Mouse (Mus musculus): ENCODE data around the gene Nrarp. TPM values are rescaled to one million over a fixed set of nuclear protein-coding genes. Genes with fewer than 3 reads are reported as not detected.

Nrarp gene
- polyA plus RNA-seq (2016; fragmentation: Nextera tagmentation; extraction: Ambion mirVana), result 70.9 and 76.4 TPM in 2 replicates

GRCm38 (mm10) chr2:25180478-25180903 is at the start of gene Nrarp:
Gene Nrarp, plus strand, starts transcription at chr2:25180758.
- ATAC-seq (ENCODE audit: low FRiP score), result peak; percentile 87
- WGBS, result under 1% methylated on average over 35 of the region's 35 CpGs
- peaks cover 4% of the 10 kb centered on the region; the same call in 1 of the 2 replicates for H3K27me3 ChIP-seq

GRCm38 (mm10) chr2:25131601-25132000 is 49.0 kb upstream of the Nrarp start:
- no peak for ATAC-seq (ENCODE audit: low FRiP score)
- H3K4me2 ChIP-seq (replicated peaks), result no peak overlapping the region
- no peak overlapping the region for H3K27ac ChIP-seq
- H3K4me1 ChIP-seq, result peaks cover 37% of the 10 kb centered on the region
- no peak overlapping the region for H3K4me3 ChIP-seq
- H3K9ac ChIP-seq, result no peak overlapping the region
- 82% methylated on average over 9 of the region's 9 CpGs for WGBS
- no peaks in the 10 kb centered on the region for H3K9me3 ChIP-seq (replicated peaks)
- H3K27me3 ChIP-seq, result no peaks in the 10 kb centered on the region
- no peaks in the 10 kb centered on the region for H3K36me3 ChIP-seq

More at GRCm38 (mm10) chr2:25180478-25180903, at the start of gene Nrarp:
- Histone ChIP-seq H3K4me1 (peaks cover 77% of the 10 kb centered on the region), H3K4me3 (peak within 1 kb of the TSS; percentile 74), H3K4me2 (replicated peaks) (peak within 1 kb of the TSS; percentile 73), H3K9ac (peak within 1 kb of the TSS; percentile 79), H3K9me3 (replicated peaks) (no peaks in the 10 kb centered on the region), H3K36me3 (no peaks in the 10 kb centered on the region), H3K27ac (peak within 1 kb of the TSS; percentile 91)

- Histone ChIP-seq H3K27me3 (no peaks in the 10 kb centered on the region), H3K4me1 (no peaks in the 10 kb centered on the region), H3K9ac (no peak overlapping the region), H3K9me3 (replicated peaks) (no peaks in the 10 kb centered on the region), H3K4me3 (no peak overlapping the region), H3K27ac (no peak overlapping the region), H3K4me2 (replicated peaks) (no peak overlapping the region), H3K36me3 (no peaks in the 10 kb centered on the region)
- ATAC-seq (ENCODE audit: low FRiP score), result no peak
- 75% methylated on average over 6 of the region's 6 CpGs for WGBS
These were observed 42.7 kb upstream of the Nrarp start for GRCm38 (mm10) chr2:25137832-25138231.

- 76% methylated on average over 4 of the region's 4 CpGs for WGBS
- Histone ChIP-seq H3K9ac (no peak overlapping the region), H3K27ac (no peak overlapping the region), H3K4me3 (no peak overlapping the region), H3K4me1 (no peaks in the 10 kb centered on the region), H3K36me3 (no peaks in the 10 kb centered on the region), H3K9me3 (replicated peaks) (no peaks in the 10 kb centered on the region), H3K27me3 (no peaks in the 10 kb centered on the region), H3K4me2 (replicated peaks) (no peak overlapping the region)
- ATAC-seq (ENCODE audit: low FRiP score), result no peak
These were observed 39.4 kb upstream of the Nrarp start for GRCm38 (mm10) chr2:25141185-25141584.

GRCm38 (mm10) chr2:25141921-25142320 is 38.6 kb upstream of the Nrarp start:
- Histone ChIP-seq H3K27ac (no peak overlapping the region), H3K4me3 (no peak overlapping the region)
- 85% methylated on average over 5 of the region's 5 CpGs for WGBS

GRCm38 (mm10) chr2:25145346-25145745 is 35.2 kb upstream of the Nrarp start:
- no peak overlapping the region for H3K4me2 ChIP-seq (replicated peaks)
- H3K4me1 ChIP-seq, result no peaks in the 10 kb centered on the region
- H3K27ac ChIP-seq, result no peak overlapping the region
- 86% methylated on average over 6 of the region's 6 CpGs for WGBS
- H3K27me3 ChIP-seq, result no peaks in the 10 kb centered on the region
- no peaks in the 10 kb centered on the region for H3K9me3 ChIP-seq (replicated peaks)
- no peaks in the 10 kb centered on the region for H3K36me3 ChIP-seq
- no peak overlapping the region for H3K9ac ChIP-seq
- no peak for ATAC-seq (ENCODE audit: low FRiP score)
- H3K4me3 ChIP-seq, result no peak overlapping the region

More at GRCm38 (mm10) chr2:25141921-25142320, 38.6 kb upstream of the Nrarp start:
- no peak overlapping the region for H3K4me2 ChIP-seq (replicated peaks)
- H3K9me3 ChIP-seq (replicated peaks), result no peaks in the 10 kb centered on the region
- H3K4me1 ChIP-seq, result no peaks in the 10 kb centered on the region
- no peak for ATAC-seq (ENCODE audit: low FRiP score)
- no peaks in the 10 kb centered on the region for H3K27me3 ChIP-seq
- no peak overlapping the region for H3K9ac ChIP-seq
- H3K36me3 ChIP-seq, result no peaks in the 10 kb centered on the region

GRCm38 (mm10) chr2:25147398-25147797 is 33.2 kb upstream of the Nrarp start:
- H3K27ac ChIP-seq, result no peak overlapping the region
- H3K9me3 ChIP-seq (replicated peaks), result no peaks in the 10 kb centered on the region
- H3K36me3 ChIP-seq, result no peaks in the 10 kb centered on the region
- no peak for ATAC-seq (ENCODE audit: low FRiP score)
- H3K4me3 ChIP-seq, result no peak overlapping the region
- 82% methylated on average over 5 of the region's 5 CpGs for whole genome bisulfite sequencing
- H3K27me3 ChIP-seq, result no peaks in the 10 kb centered on the region
- no peak overlapping the region for H3K4me2 ChIP-seq (replicated peaks)
- H3K4me1 ChIP-seq, result no peaks in the 10 kb centered on the region
- no peak overlapping the region for H3K9ac ChIP-seq

GRCm38 (mm10) chr2:25147892-25148291 is 32.7 kb upstream of the Nrarp start:
- 80% methylated on average over 5 of the region's 5 CpGs for WGBS
- H3K4me3 ChIP-seq, result no peak overlapping the region

GRCm38 (mm10) chr2:25149643-25150042 is 30.9 kb upstream of the Nrarp start:
- Histone ChIP-seq H3K27ac (no peak overlapping the region), H3K9ac (no peak overlapping the region), H3K4me3 (no peak overlapping the region), H3K9me3 (replicated peaks) (no peaks in the 10 kb centered on the region), H3K4me2 (replicated peaks) (no peak overlapping the region), H3K4me1 (no peaks in the 10 kb centered on the region), H3K36me3 (no peaks in the 10 kb centered on the region), H3K27me3 (no peaks in the 10 kb centered on the region)
- ATAC-seq (ENCODE audit: low FRiP score), result no peak
- 82% methylated on average over 2 of the region's 2 CpGs for WGBS

More at GRCm38 (mm10) chr2:25147892-25148291, 32.7 kb upstream of the Nrarp start:
- no peaks in the 10 kb centered on the region for H3K4me1 ChIP-seq
- H3K9ac ChIP-seq, result no peak overlapping the region
- H3K9me3 ChIP-seq (replicated peaks), result no peaks in the 10 kb centered on the region
- no peak overlapping the region for H3K27ac ChIP-seq
- no peaks in the 10 kb centered on the region for H3K36me3 ChIP-seq
- no peaks in the 10 kb centered on the region for H3K27me3 ChIP-seq
- no peak; the same call in 1 of the 2 replicates for ATAC-seq (ENCODE audit: low FRiP score)
- no peak overlapping the region for H3K4me2 ChIP-seq (replicated peaks)

GRCm38 (mm10) chr2:25151280-25151956 is 29.1 kb upstream of the Nrarp start:
- H3K36me3 ChIP-seq, result no peaks in the 10 kb centered on the region
- no peak overlapping the region for H3K27ac ChIP-seq
- 79% methylated on average over 4 of the region's 4 CpGs for WGBS
- H3K4me1 ChIP-seq, result no peaks in the 10 kb centered on the region
- H3K9ac ChIP-seq, result no peak overlapping the region
- H3K27me3 ChIP-seq, result no peaks in the 10 kb centered on the region
- H3K9me3 ChIP-seq (replicated peaks), result no peaks in the 10 kb centered on the region
- ATAC-seq (ENCODE audit: low FRiP score), result no peak
- H3K4me3 ChIP-seq, result no peak overlapping the region
- H3K4me2 ChIP-seq (replicated peaks), result no peak overlapping the region

GRCm38 (mm10) chr2:25156177-25156576 is 24.4 kb upstream of the Nrarp start:
- Histone ChIP-seq H3K4me3 (no peak overlapping the region), H3K9me3 (replicated peaks) (no peaks in the 10 kb centered on the region), H3K4me1 (no peaks in the 10 kb centered on the region), H3K36me3 (no peaks in the 10 kb centered on the region), H3K9ac (no peak overlapping the region), H3K27me3 (no peaks in the 10 kb centered on the region), H3K4me2 (replicated peaks) (no peak overlapping the region), H3K27ac (no peak overlapping the region)
- ATAC-seq (ENCODE audit: low FRiP score), result no peak
- WGBS, result 82% methylated on average over 3 of the region's 3 CpGs

GRCm38 (mm10) chr2:25156990-25157389 is 23.6 kb upstream of the Nrarp start:
- no peak overlapping the region for H3K4me2 ChIP-seq (replicated peaks)
- H3K27ac ChIP-seq, result no peak overlapping the region
- no peaks in the 10 kb centered on the region for H3K9me3 ChIP-seq (replicated peaks)
- H3K36me3 ChIP-seq, result no peaks in the 10 kb centered on the region
- no peaks in the 10 kb centered on the region for H3K4me1 ChIP-seq
- H3K4me3 ChIP-seq, result no peak overlapping the region
- WGBS, result 41% methylated on average over 2 of the region's 2 CpGs
- H3K9ac ChIP-seq, result no peak overlapping the region
- no peak for ATAC-seq (ENCODE audit: low FRiP score)
- H3K27me3 ChIP-seq, result no peaks in the 10 kb centered on the region

- H3K4me2 ChIP-seq (replicated peaks), result no peak overlapping the region
- no peaks in the 10 kb centered on the region for H3K9me3 ChIP-seq (replicated peaks)
- H3K4me1 ChIP-seq, result no peaks in the 10 kb centered on the region
- ATAC-seq (ENCODE audit: low FRiP score), result no peak
- H3K4me3 ChIP-seq, result no peak overlapping the region
- 53% methylated on average over 2 of the region's 2 CpGs for WGBS
- H3K9ac ChIP-seq, result no peak overlapping the region
- H3K27me3 ChIP-seq, result no peaks in the 10 kb centered on the region
- no peak overlapping the region for H3K27ac ChIP-seq
- H3K36me3 ChIP-seq, result no peaks in the 10 kb centered on the region
These were observed 22.9 kb upstream of the Nrarp start for GRCm38 (mm10) chr2:25157655-25158054.

Measured in hindbrain, embryonic 12.5 days (tissue).